Mouse (Mus musculus) embryonic facial prominence, embryonic 11.5 days (tissue): ENCODE results near the gene L3mbtl4. TPM values are rescaled to one million over a fixed set of nuclear protein-coding genes. Genes with fewer than 3 reads are reported as not detected.
A peak's percentile ranks its signal among the peaks of the same experiment; 100 is the strongest.

ENCODE experiments used
- ATAC-seq: fragments of 200-750 bp; cut with Nextera tagmentation; replicated peaks from 2 replicates; pipeline ENCODE4 v1.8.0; 2017; ENCODE audit warnings: low read depth; ENCODE audit not compliant: insufficient number of reproducible peaks, low FRiP score, low TSS enrichment
- DNase-seq: peaks from one replicate; pipeline ENCODE4 v3.0.0-alpha.2; 2015; ENCODE audit warnings: low spot score
- H3K27ac ChIP-seq: fragments of 300-500 bp; sonication (generic); replicated peaks from 2 replicates; pipeline ENCODE4 v1.5.1; 2014; ENCODE audit warnings: mild to moderate bottlenecking, low read depth, low read length, control low read depth
- H3K27me3 ChIP-seq: fragments of 300-500 bp; sonication (generic); 2 replicates; pipeline ENCODE4 v1.6.1; 2014; ENCODE audit warnings: mild to moderate bottlenecking, low read length, moderate library complexity, mixed read lengths; ENCODE audit not compliant: control insufficient read depth, insufficient read depth
- H3K36me3 ChIP-seq: fragments of 300-500 bp; sonication (generic); replicated peaks from 2 replicates; pipeline ENCODE4 v1.6.1; 2014; ENCODE audit warnings: low read depth, mild to moderate bottlenecking, low read length, moderate library complexity, mixed read lengths; ENCODE audit not compliant: control insufficient read depth, insufficient read depth
- H3K4me1 ChIP-seq: fragments of 300-500 bp; sonication (generic); 2 replicates; pipeline ENCODE4 v1.6.1; 2014; ENCODE audit warnings: low read length, mixed read lengths; ENCODE audit not compliant: control insufficient read depth, insufficient read depth
- H3K4me2 ChIP-seq: fragments of 300-500 bp; sonication (generic); 2 replicates; pipeline ENCODE4 v1.6.1; 2014; ENCODE audit warnings: low read depth, mild to moderate bottlenecking, control low read depth, low read length, moderate library complexity
- H3K4me3 ChIP-seq: fragments of 300-500 bp; sonication (generic); 2 replicates; pipeline ENCODE4 v1.5.1; 2014; ENCODE audit warnings: low read depth, low read length, control low read depth
- H3K9ac ChIP-seq: fragments of 300-500 bp; sonication (generic); replicated peaks from 2 replicates; pipeline ENCODE4 v1.6.1; 2014; ENCODE audit warnings: mild to moderate bottlenecking, control low read depth, low read length
- H3K9me3 ChIP-seq: fragments of 300-500 bp; sonication (generic); replicated peaks from 2 replicates; pipeline ENCODE4 v1.6.1; 2016; ENCODE audit warnings: mild to moderate bottlenecking, low read length, inconsistent platforms, mixed read lengths; ENCODE audit not compliant: control insufficient read depth
- WGBS: fragments of 180-500 bp; shearing (Covaris S2); extraction: QIAGEN DNeasy Blood & Tissue Kit; methylation state at CpG from one replicate; pipeline ENCODE4 v1.1.7; 2014; 5-methylcytosine and 5-hydroxymethylcytosine counted together
- polyA plus RNA-seq: library from polyadenylated mRNA; unstranded; fragments of >200 nt; fragmentation: Nextera tagmentation; extraction: Ambion mirVana; gene quantifications from 2 replicates; pipeline ENCODE4 v1.2.1, GENCODE M21; 2014

Gene L3mbtl4
- polyA plus RNA-seq, 1 experiment from 2014 or later: not detected

- ATAC-seq: no peak
- 86% methylated on average over 6 of the region's 6 CpGs for WGBS
Measured at GRCm38 (mm10) chr17:68611247-68611646, 337.6 kb downstream of the L3mbtl4 start.

DNA sequence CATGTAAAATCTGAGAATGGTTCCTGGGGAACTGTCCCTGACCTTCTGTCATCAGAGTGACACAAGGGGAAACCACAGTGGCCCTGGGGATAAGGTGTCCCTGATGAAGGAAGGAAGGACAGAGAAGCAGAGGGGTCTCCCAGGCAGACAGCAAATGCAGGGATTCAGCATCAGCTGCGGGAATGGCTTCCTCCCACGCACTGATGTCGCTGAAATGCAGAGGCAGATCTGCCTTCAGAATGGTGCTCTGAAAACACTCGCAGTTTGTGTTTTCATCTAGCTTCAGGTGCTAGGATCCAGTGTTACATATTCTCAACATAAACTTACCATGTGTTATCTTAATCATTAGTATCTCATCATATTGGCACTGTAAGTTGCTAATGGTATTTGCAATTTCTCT, 351.7 kb downstream of the L3mbtl4 start:
- H3K36me3 ChIP-seq: no peaks in the 10 kb centered on the region
- no peaks in the 10 kb centered on the region for H3K27me3 ChIP-seq
- H3K9me3 ChIP-seq: no peaks in the 10 kb centered on the region
- 87% methylated on average over 4 of the region's 4 CpGs for WGBS
- no peak overlapping the region for H3K4me2 ChIP-seq
- ATAC-seq: no peak
- no peak overlapping the region for H3K9ac ChIP-seq
- DNase-seq: no peak
- H3K4me3 ChIP-seq: no peak overlapping the region
- no peak overlapping the region for H3K27ac ChIP-seq
- H3K4me1 ChIP-seq: no peaks in the 10 kb centered on the region

More at GRCm38 (mm10) chr17:68611247-68611646, 337.6 kb downstream of the L3mbtl4 start:
- Histone ChIP-seq H3K27ac (no peak overlapping the region), H3K4me3 (no peak overlapping the region), H3K9ac (no peak overlapping the region), H3K4me2 (no peak overlapping the region), H3K9me3 (no peaks in the 10 kb centered on the region), H3K36me3 (no peaks in the 10 kb centered on the region), H3K27me3 (no peaks in the 10 kb centered on the region), H3K4me1 (no peaks in the 10 kb centered on the region)
- no peak for DNase-seq

DNA sequence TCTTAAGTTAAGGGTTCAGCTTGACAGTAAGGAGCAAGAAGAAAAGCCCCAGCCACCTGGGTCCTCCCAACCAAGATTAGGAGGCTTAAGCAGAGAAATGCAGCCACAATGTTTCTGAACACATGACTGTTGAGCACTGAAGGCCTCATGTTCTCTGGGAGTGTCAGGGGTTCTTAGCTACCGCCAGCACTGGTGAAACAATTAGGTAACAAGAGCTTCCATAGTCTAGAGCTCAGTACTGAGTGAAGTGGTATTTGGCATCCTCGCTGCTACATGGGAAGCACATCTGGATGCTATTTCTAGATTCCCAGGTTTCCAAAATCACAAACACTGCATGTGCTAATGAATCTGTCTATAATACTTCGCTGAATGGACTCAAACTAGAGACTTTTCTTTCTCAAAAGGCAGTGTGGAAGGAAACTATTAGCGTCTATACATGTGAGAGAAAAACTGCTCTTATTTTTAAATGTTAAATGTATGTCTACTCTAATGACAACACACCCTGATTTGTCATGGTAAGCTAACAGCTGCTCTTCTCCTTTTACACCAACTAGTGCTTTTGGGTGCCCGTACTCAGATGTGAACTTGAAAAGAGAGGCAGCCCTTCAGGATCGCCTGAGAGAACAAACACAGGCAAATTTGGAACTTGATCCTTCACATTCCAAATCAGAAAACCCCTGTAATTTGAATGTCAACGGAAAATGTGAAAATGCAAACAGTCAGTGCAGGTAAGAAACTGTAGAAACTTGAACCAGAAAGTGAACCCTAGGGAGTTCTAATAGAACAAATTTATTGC, 356.2 kb downstream of the L3mbtl4 start:
- Histone ChIP-seq H3K27ac (no peak overlapping the region), H3K4me1 (no peaks in the 10 kb centered on the region), H3K9ac (no peak overlapping the region), H3K4me2 (no peak overlapping the region), H3K36me3 (no peaks in the 10 kb centered on the region), H3K4me3 (no peak overlapping the region), H3K27me3 (no peaks in the 10 kb centered on the region), H3K9me3 (no peaks in the 10 kb centered on the region)
- 46% methylated on average over 7 of the region's 7 CpGs for WGBS
- DNase-seq (peak; percentile 49), ATAC-seq (peak; percentile 70)

DNA sequence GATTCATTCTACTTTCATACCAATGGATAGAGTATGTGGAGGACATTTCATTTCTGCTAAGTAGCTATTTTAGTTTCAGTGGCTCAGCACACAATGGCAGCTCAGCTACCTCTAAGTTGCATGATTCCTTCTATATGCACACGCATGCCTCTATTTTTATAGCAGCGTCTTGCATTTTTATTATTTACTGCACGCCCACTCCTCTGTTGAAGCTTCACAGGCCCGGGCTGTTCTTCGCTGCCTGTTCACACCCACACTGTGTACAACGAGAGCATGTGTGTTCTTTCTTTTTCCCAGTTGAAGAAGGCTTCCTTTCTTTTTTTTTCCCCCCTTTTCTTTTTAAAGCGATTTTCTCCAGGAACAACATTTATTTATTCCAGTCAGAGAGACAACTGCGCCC, 357.8 kb downstream of the L3mbtl4 start:
- ATAC-seq: no peak
- H3K4me3 ChIP-seq: no peak overlapping the region
- no peak overlapping the region for H3K4me2 ChIP-seq
- no peak overlapping the region for H3K9ac ChIP-seq
- H3K27ac ChIP-seq: no peak overlapping the region
- H3K27me3 ChIP-seq: no peaks in the 10 kb centered on the region
- no peaks in the 10 kb centered on the region for H3K4me1 ChIP-seq
- H3K9me3 ChIP-seq: no peaks in the 10 kb centered on the region
- no peak for DNase-seq
- H3K36me3 ChIP-seq: no peaks in the 10 kb centered on the region
- 88% methylated on average over 8 of the region's 8 CpGs for WGBS

GRCm38 (mm10) chr17:68640187-68640586, 366.6 kb downstream of the L3mbtl4 start:
- 81% methylated on average over 6 of the region's 6 CpGs for WGBS
- Histone ChIP-seq H3K9me3 (no peaks in the 10 kb centered on the region), H3K36me3 (no peaks in the 10 kb centered on the region), H3K27ac (no peak overlapping the region), H3K9ac (no peak overlapping the region), H3K27me3 (no peaks in the 10 kb centered on the region), H3K4me2 (no peak overlapping the region), H3K4me3 (no peak overlapping the region), H3K4me1 (no peaks in the 10 kb centered on the region)
- DNase-seq (no peak), ATAC-seq (no peak)

DNA sequence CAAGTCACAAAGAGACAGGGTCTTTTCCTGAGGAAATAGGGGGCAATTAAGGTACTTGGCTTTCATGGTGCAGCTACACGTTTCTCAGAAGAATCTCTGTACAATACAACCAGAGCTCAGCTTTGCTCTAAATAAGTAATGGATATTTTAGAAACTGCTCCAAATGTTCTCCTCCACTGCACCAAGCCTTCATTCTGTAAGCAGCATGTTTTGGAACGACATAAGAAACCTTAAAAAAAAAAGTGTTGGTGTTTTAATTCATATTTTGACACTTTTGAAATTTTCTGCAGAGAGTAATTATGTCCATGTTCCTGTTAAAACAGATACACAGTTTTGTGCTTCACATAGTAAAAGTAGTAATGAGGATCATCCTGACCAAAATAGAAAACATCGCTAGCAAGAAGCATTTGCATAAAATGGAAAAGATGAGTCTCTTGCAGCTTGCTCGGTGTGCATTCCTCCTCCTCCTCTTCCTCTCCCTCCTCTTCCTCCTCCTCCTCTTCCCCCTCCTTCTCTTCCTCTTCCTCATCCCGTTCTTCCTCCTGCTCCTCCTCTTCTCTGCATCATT, 369.0 kb downstream of the L3mbtl4 start:
- Histone ChIP-seq H3K9ac (no peak overlapping the region), H3K9me3 (no peaks in the 10 kb centered on the region), H3K4me1 (no peaks in the 10 kb centered on the region), H3K4me3 (no peak overlapping the region), H3K36me3 (no peaks in the 10 kb centered on the region), H3K27ac (no peak overlapping the region), H3K4me2 (no peak overlapping the region), H3K27me3 (no peaks in the 10 kb centered on the region)
- DNase-seq (no peak), ATAC-seq (no peak)
- WGBS: 76% methylated on average over 5 of the region's 5 CpGs

GRCm38 (mm10) chr17:68666528-68666927, 392.9 kb downstream of the L3mbtl4 start:
- H3K4me1 ChIP-seq: no peaks in the 10 kb centered on the region
- no peaks in the 10 kb centered on the region for H3K27me3 ChIP-seq
- H3K27ac ChIP-seq: no peak overlapping the region
- H3K9ac ChIP-seq: no peak overlapping the region
- no peaks in the 10 kb centered on the region for H3K9me3 ChIP-seq
- no peaks in the 10 kb centered on the region for H3K36me3 ChIP-seq
- H3K4me3 ChIP-seq: no peak overlapping the region
- WGBS: 78% methylated on average over 1 of the region's 1 CpGs
- H3K4me2 ChIP-seq: no peak overlapping the region
- no peak for ATAC-seq
- DNase-seq: no peak

DNA sequence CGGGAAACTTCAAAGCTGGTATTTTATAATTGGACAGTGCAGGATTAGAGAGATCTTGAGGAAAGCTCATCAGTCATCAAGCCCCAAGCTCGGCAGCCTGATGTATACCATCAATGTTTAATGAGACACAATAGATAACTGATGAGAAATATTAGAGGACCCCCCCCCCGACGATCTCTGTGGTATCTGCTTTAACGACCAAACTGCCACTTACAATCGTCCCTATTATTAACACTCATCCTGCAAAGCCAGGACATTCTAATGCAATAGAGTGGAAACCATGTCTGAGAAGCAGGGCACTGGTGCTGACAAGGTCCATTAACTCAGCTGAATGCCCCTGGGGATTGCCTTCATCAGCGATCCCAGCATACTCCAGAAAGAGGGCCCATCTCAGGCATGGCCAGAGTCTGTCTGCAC, 398.5 kb downstream of the L3mbtl4 start:
- Histone ChIP-seq H3K9me3 (no peaks in the 10 kb centered on the region), H3K27me3 (no peaks in the 10 kb centered on the region), H3K4me2 (no peak overlapping the region), H3K36me3 (no peaks in the 10 kb centered on the region), H3K9ac (no peak overlapping the region), H3K27ac (no peak overlapping the region), H3K4me1 (no peaks in the 10 kb centered on the region), H3K4me3 (no peak overlapping the region)
- DNase-seq (no peak), ATAC-seq (0 out of 2 replicates have a peak, but pooled peaks have one; percentile 44)
- WGBS: 67% methylated on average over 7 of the region's 7 CpGs
